Mouse (Mus musculus) lung, postnatal 4 days (tissue): ENCODE data around the gene Akap11.

Experiments used
- DNase-seq, 2 experiments: peaks; one replicate each; pipeline ENCODE4 v3.0.0; 2021

Gene Akap11

DNA sequence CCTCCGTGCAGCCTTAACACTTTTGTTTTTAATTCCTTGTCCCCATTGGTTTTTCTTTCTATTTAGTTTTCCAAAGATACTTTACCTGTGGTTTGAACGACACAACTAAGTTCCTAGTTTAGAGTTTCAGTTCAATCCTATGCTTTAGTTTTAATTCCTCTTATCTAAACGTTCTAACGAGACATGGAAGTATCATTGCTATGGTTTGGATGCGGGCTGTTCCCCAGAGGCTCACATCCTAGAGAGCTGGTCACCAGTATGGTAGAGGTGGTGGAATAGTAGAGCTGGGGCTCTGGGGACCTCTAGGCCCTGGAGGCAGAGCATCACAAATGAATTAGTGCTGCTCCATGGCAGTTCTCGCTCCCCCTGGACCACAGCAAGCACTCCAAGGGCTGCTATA lies 9.7 kb downstream of the Akap11 start:
- no peak for DNase-seq

DNA sequence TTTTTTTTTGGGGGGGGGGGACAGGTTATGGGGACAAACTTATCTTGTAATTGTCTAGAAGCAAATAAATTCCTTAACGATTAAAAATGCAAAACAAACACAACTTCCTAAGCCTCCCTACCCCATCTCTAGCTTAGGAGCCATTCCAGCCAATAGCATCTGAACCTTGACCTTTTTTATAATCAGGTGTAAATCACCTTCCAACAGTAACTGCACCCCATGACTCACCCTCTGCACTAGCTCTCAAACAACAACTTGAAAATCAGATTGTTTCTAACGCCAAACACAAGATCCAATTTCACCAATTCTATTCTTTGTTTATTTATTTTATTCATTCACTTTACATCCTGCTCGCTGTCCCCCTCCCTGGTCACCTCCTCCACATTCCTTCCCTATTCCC lies 10.1 kb downstream of the Akap11 start:
- no peak for DNase-seq

DNA sequence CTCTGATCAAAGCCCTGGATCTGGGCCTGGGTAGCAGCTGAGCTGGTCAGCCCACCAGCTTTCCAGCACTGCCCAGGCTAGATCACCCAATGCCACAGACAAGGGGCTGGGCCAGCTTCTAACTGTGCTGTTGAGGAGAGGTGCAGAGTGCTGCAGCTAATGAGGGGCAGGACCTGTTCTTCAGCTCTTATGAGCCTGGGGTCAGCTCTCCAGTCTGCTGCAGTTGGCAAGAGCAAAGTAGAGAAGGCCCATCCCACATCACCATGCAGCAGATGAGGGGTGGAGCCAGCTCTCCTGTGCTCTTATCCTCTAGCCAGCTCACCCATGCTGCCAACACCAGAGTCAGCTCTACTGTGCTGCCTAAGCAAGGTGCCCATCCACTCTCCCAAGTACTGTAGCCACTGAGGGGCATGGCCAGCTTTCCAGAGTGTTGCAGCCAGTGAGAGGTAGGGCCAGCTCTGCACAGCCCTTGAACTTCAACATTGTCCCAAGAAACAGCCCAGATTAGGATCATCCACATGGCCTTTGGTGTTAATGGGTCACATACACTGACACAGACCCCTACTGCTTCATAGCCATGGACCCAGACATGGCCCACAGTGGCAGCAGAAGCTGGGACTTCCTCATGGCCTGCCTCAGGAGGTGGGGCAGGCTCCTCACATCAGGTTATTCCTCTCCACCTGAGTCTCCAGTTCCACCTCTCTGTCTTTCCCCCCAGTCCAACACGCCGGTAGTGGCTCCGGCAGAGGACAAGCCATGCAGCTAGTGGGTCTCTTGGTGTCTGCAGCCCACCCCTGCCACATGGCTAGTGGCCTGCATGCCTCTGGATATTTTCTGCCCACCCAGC lies 10.8 kb downstream of the Akap11 start:
- DNase-seq, result peak in 1 of 2 experiments; percentile 24

DNA sequence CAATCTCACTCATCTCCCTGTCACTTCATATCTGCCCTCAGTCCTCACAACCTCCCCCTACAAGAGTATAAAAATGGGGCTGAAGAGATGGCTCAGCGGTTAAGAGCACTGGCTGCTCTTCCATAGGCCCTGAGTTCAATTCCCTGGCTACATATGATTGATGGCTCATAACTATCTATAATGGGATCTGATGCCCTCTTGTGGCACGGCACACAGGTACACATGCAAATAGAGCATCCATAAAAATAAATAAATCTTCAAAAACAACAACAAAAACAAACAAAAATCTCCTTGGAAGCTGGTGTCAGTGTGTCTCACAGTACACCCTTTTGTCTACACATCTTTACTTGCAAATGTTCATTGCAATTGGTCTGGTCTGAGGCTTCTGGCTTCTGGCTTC lies 11.5 kb downstream of the Akap11 start:
- DNase-seq, result no peak

DNA sequence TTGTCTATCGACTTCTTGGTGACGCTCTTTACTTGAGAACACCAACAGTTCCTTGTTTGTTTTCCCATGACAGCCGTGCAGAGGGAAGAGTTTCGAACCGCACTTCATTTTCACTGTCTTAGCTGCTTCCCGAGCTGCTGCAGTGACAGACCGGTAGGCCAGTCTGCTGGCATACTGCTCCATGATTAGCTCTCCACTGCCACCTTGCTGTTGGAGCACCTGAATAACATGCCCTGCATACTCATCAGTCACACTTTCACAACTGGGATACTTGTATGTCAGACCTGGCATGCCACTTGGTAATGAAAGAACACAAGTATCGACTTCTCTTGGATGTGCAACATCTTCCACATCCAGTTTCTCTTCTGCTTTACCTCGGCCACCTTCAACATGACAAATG lies 25.9 kb downstream of the Akap11 start:
- no peak for DNase-seq

DNA sequence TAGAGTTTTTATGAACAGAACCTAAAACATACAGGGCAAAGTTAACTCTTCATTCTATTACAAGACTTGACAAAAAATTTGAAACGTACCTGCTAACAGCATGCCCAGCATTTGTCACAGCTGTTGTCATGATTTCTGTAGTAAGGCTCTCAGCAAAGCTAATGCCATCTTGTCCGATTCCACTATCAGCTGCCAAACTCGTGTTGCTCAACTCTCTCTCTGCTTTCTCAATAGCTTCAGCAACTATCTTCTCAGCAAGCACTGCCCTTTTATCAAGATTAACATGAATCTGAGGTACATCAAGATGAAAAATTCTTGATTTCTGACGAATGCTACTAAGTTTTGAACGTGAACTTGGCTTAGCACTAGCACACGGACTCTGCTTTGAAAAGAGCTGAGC lies 26.8 kb downstream of the Akap11 start:
- no peak for DNase-seq

DNA sequence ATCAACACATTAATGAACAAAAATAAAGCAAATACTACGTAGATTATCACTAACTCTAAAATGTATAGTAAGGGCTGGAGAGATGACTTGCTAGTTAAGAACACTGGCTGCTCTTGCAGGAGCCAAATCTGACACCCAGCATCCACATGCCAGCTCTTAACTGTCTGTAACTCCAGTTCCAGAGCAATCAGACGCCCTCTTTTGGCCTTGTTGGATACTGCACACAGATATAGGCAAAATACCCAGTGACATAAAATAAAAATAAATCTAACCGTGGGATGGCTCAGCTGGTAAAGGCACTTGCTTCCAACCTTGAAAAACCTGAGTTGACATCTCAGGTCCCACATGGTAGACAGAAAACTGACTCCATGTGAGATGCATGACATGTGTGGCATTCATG lies 36.0 kb downstream of the Akap11 start:
- DNase-seq, result no peak

DNA sequence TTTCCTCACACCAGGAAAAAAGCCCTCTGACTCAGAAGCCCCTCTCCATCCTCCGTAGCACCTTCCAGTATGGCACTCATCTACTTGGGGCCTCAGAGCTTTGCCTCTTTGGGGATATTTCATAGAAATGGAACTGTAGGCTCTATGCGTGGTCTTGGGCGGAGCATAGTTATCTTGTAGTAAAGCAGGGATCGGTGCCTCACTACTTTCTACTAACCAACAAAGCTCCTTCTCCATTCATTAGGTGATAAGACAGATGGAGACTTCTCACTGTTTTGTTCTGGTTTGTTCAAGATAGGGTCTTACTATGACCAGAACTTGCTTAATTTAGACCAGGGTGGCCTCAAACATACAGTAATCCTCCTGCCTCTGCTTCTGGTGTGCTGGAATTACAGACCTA lies 39.9 kb downstream of the Akap11 start:
- DNase-seq, result no peak

DNA sequence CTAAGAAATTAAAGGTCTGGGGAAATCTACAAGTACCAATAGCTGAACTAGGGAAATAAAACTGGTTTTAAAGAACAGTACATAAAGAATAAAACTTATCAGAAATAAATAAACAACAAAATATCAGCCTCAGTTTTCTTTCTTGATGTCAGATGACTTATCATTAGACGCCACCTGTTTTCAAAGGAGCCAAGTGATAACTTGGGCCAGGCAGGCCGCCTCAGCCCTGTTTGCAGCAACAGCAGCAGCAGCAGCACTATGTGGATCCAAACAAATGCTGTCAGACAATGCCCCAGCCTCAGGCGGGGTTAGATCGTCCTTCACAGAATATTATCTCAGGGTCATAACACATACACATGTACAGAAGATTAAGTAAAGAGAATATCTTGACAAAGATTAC lies 41.4 kb downstream of the Akap11 start:
- no peak for DNase-seq

DNA sequence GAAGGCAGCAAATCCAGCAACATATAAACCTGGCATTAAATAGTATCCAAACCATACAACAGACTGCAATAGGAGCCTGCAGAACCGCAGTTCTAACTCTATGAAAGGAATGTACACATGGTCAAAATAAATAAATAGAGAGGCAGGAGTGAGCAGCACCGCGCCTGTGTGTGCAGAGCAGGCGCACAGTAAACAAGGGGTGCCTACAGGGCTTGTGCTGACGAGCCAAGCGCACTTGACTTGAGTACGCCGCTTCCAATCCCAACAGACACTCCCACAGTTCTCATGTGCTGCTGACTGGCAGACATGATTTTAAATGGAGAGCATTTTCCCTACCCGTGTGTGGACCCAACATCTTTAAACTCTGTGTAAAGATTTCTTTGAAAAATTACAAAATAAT lies 44.0 kb downstream of the Akap11 start:
- peak; percentile 19 to 70 for DNase-seq

DNA sequence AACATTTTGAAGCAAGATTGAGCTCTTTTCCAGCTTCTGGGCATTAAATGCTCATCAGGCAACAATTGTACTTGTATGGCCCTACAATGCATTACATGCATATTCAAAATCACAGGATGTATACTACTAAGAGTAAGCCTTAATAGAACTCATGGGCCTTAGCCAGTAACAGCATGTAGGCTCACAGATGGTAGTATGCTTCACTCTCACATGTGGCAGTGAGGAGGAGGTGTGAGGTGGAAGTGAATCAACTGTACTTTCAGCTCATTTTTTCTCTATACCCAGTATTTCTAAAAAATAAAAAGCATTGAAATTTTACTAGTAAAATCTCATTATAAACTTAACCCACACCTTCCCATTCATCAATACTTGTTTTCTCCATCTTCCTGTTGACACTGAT lies 45.2 kb downstream of the Akap11 start:
- DNase-seq, result no peak

DNA sequence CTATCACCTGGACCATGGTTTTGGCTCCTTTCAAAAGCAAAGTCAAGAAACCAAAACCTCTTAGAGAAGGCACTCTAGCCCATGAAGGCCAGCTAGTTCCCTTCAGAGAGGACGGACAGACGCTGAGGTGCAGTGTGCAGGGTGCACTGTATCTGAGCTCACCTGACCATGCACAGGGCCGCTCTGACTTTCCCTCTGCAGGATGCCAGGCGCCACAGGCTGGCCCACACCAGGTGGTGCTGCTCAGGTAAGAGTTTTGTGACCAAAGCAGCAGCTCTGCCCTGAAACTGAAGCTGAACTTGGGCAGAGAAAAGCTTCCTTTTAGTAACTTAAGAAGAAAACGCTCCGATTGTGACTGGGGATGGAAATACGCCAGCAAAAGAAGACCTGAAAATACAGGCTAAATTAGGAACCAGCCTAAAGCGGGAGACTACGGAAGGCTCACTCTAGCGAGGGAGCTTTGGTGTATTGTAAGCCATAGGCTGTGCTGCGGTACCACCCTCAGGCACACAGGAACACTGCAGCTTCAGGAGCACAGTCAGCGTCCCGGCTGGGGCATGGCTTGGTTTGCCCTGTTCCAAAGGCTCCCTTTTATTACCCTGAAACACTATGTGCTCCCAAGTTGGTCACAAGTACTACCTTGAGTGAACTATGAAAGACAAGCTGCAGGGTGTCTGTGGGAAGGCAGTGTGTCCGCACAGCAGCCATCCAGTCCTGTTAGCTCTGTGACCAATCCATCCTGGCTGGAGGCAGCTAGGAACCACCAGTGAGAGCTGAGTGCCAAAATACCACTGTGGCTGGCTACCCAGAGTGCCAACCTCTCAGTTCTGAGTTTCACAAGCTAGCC lies 54.0 kb downstream of the Akap11 start:
- DNase-seq, result peak; percentile 46 to 55

DNA sequence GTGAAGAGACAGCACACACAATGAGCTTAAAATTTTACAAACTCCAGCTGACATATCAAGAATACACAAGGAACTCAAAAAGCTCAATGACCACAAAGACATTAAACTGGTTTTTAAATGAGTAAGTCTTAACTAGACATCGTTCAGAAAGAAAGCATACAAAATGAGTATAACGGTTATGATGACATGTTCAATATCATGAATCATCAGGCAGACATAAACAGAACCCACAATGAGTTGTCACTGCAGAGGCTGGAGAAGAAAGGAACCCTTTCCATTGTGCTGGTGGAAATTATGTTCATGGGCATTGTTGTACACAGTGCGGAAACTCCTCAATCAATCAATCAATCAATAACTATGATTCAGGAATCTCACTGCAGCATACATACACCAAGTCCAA lies 62.5 kb downstream of the Akap11 start:
- DNase-seq, result no peak

DNA sequence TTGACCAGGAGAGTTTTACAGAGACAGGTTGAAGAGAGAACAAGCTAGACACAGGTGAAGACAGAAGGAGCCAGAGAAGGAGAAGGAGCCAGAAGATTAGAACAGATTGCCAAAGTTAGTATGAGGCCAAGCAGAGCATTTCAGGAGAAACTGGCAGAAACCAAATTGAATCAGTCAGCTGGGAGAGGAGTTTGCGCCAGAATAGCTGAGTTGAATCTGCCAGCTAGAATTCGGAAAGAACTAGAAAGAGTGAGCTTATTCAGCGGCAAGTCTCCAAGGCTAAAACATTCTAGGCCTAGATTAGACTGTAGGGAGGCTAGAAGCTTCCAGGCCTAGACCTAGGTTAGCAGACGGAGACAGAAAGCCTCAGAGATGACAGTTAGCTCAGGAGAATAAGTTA lies 65.9 kb downstream of the Akap11 start:
- no peak for DNase-seq

DNA sequence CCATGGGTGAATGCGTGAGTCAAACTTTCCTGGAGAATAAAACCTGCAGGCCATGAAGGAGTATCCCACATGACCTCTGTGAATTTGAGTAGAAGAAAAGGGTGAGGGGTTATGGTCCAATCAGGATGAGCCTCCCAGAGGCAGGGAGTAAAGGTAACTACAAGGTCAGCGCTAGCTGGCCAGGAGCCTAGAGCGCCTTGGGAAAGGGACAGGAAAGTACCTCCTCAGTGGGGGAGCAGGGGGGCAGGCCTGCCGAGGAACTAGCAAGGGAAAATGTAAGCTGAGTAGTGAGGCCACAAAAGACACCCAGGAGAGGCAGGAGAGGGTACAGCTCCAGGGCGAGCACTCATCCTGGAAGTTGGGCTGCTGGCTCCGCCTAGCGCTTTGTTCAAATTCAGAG lies 67.6 kb downstream of the Akap11 start:
- no peak for DNase-seq

DNA sequence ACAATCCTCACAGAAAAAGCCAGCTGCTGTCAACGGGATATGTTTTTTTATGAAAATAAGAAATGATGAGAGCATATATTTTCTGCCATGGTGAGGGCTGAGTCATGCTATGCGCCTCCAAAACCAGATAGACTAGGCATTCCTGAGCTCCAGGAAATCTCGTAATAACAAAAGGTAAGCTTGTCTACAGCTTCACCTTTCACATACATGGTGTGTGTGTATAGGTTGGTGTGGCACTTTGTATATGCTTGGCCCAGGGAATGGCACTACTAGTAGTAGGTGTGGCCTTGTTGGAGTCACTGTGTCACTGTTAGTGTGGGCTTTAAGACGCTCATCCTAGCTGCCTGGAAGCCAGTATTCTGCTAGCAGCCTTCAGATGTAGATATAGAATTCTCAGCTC lies 68.6 kb downstream of the Akap11 start:
- no peak for DNase-seq

DNA sequence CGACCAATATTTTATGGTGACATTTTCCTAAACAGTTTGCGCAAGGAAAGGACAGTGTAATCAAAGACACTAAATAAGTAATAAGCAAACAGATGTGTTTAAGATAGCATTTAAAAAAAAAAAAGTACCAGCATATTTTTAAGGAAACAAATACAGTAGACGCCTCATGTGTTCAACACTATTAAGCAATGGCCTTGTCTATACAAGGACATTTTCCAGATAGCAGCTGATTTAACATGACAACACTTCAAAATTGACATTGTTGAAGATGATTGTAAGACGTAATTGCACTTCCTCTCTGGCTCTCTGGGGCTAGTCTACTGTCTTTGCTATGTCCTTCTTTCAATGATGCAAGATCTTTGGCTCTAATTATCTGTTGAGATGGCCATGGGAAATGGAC lies 72.3 kb downstream of the Akap11 start:
- no peak for DNase-seq

DNA sequence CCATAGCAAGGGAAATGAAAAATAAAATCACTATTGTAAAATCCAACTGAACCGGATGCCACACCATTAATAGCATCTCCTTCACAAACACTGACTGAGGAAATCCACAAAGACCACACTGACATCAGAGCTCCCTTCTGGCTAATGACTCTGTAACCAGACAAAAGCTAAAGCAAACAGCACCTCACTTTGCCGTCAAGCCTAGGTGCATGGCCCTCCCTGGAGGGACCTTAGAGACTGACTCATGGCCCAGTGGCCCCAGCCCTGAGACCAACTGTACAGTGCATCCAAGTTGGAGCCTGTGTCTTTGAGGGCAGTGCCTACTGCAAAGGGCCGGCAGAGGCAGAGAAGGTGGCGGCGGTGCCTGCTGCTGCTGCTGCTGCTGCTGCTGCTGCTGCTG lies 77.5 kb downstream of the Akap11 start:
- no peak for DNase-seq

DNA sequence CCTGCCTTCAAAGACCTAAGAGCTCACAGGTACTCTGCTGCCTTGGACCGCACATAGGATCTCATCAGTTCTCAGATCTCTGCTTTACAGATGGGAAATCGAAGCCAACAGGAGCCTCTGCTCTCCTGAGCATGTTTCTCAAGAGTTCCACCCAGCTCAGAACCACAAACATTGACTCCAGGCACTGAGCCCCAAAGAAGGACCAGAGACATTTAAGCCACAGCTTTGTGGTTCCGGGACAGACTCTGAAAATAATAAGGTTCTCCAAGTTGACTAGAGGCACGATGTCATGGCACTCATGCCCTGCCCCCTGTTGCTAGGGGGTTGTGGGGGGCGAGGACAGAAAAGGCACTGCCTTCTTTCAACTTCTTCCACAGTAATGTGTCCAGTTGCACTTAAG lies 77.9 kb downstream of the Akap11 start:
- DNase-seq, result no peak

DNA sequence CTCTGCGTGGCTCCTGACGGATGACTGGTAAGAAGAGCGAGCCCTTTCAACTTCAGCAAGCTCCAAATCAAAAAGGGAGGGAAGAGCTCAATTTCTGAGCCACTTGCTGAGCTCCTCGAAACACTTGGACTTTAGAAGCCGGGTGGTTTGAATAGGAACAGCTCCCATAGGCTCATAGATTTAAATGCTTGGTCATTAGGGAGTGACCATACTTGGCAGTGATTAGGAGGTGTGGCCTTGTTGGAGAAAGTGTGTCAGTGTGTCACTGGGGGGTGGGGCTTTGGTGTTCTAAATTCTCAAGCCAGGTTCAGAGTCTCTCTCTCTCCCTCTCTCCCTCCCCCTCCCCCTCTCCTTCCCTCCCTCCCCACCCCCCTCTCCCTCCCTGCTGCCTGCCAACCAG lies 81.6 kb downstream of the Akap11 start:
- DNase-seq, result no peak

DNA sequence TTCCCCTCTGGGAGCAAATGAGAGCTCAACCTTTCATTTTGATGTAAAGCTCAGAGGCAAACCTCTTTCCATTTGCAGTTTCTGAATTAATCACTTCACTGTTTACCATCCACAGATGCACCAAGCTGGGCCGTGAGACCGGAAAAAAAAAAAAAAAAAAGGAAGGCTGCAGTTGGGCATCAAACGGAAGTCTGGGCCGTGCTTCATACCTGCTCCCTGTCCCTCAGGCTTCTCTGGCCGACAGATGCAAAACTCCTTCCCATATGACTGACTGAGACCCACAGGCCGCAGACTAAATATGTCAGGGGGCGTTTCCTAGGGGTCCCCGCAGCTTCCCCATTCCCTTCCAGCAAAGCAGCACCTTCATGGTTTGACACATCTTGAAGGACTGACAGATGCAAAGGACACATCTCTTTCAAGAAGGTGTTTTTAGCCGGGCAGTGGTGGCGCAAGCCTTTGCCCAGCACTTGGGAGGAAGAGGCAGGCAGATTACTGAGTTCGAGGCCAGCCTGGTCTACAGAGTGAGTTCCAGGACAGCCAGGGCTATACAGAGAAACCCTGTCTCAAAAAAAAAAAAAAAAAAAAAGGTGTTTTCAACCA lies 87.7 kb downstream of the Akap11 start:
- no peak for DNase-seq

DNA sequence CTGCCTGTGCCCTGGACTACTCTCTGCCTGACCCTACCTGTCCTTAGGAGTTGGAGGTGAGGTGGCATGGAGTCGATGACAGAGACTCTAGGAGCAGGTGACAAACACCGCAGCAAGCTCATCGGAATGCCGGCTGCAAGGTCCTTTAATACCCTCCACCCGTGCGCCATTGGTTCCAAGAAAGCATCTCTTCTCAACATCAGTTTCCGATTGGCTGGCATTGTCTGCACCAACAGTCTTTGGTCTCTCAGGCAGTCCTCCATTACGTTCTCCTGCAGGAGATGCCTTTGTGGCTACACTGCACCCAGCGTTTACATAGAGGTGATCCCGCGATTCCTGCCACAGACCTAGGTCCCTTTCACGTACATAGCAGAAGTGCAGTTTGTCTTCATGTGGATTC lies 88.6 kb downstream of the Akap11 start:
- no peak for DNase-seq

DNA sequence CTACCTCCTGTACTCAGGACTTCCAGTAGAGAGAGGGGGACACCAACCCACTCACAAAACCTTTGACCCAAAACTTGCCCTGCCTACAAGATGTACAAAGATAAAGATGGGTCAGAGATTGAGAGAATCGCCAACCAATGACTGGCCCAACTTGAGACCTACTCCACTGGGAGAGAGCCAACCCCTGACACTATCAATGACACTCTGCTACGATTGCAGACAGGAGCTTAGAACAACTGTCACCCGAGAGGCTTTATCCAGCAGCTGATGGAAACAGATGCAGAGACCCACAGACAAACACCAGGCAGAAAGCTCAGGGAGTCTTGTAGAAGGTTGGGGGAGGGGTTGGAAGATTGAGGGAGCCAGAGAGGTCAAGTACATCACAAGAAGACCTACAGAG lies 89.1 kb downstream of the Akap11 start:
- DNase-seq, result no peak
